ENCODE assay signal across 12 mouse cellular contexts in the genomic region with DNA sequence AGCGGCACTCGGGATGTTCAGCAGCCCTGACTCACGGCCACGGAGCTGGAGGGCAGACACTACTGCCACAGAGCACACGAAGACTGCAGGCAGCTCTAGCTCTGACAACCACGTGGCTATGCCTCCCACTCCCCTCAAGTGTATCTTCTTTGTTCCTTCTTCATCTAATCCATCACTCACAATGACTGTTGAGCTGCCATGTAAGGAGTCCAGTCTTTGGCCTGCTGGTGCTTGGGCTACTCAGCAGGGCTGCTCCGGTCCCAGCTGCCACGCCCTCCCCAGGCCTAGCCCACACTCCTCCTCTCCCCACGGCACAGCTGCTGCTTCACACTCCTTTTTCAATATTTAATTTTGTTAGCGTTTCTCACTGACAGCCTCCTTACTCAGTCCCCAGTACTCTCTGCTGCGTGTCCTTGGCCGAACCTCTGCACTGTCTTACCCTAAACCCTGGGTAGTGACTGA.
DNase-seq lines count a peak whose midpoint lies in the region; ATAC-seq and TF ChIP-seq lines count a peak whose summit lies in the region.
"Had no signal": no experiment of that assay in that cellular context is flagged by ENCODE, and none has a peak within 500 bp of the region (broad histone marks: within the 10 kb centered on the region; RNA-seq: fewer than 3 reads in every experiment).

No protein-coding gene starts in this region.

- no peak overlapping the region for H3K4me3 ChIP-seq in C2C12 (ENCODE audit: insufficient read depth, poor library complexity, severe bottlenecking)
- H3K4me3 ChIP-seq in embryonic fibroblast, embryonic 13.5 days (ENCODE audit: insufficient read depth, low read length): no peak overlapping the region
- H3K4me3 ChIP-seq in midbrain, embryonic 11.5 days (ENCODE audit: low read depth, low read length): no peak overlapping the region
- H3K4me3 ChIP-seq: heart, embryonic 10.5 days; megakaryocyte, embryonic 14.5 days had no signal

- H3K9me3 ChIP-seq in midbrain, embryonic 11.5 days (ENCODE audit: control insufficient read depth, low read length): no peaks in the 10 kb centered on the region
- H3K9me3 ChIP-seq: heart, embryonic 10.5 days; megakaryocyte, embryonic 14.5 days had no signal

- DNase-seq in gastrocnemius, adult 18-20 months (ENCODE audit: low spot score): peak; percentile 19
- no peak for DNase-seq in gastrocnemius, postnatal 36 days
- peak; percentile 91 for DNase-seq in midbrain, embryonic 11.5 days (ENCODE audit: low spot score, missing footprints)
- DNase-seq in cerebellum, postnatal 25 days: no peak
- no peak for DNase-seq in adrenal gland, postnatal 36 days
- no peak for DNase-seq in frontal cortex, adult 2 months (ENCODE audit: extremely low spot score in 1 of 2, low spot score in 1 of 2)
- DNase-seq: right cerebral cortex, adult 18-20 months had no signal

- peak overlapping the region; percentile 39; the same call in 1 of the 2 replicates for H3K9ac ChIP-seq in midbrain, embryonic 11.5 days (ENCODE audit: low read length)
- H3K9ac ChIP-seq: liver, embryonic 14.5 days had no signal

- intact Hi-C loops in gastrocnemius, postnatal 36 days (cut with DNase I): no loop called here

- TF ChIP-seq POLR2A in embryonic fibroblast, embryonic 13.5 days (IDR thresholded peaks at IDR 0.05; ENCODE audit: low read depth, low read length): no peak

- H3K27me3 ChIP-seq in C2C12 (ENCODE audit: control insufficient read depth, insufficient read depth, insufficient read length): no peaks in the 10 kb centered on the region
- H3K27me3 ChIP-seq in midbrain, embryonic 11.5 days (ENCODE audit: control insufficient read depth, insufficient read depth, low read length): no peaks in the 10 kb centered on the region
- H3K27me3 ChIP-seq: megakaryocyte, embryonic 14.5 days had no signal

- WGBS in midbrain, embryonic 11.5 days: 36% methylated on average over 12 of the region's 12 CpGs

- H3K79me3 ChIP-seq in C2C12 (ENCODE audit: low read depth): peaks cover 11% of the 10 kb centered on the region

- H3ac ChIP-seq in C2C12 (ENCODE audit: control insufficient read depth, insufficient read length, low read depth): peak overlapping the region; percentile 15

- ATAC-seq in midbrain, embryonic 11.5 days (ENCODE audit: low FRiP score): peak; percentile 75

- peaks cover 24% of the 10 kb centered on the region for H3K79me2 ChIP-seq in C2C12 (ENCODE audit: control insufficient read depth, insufficient read depth)

- no peaks in the 10 kb centered on the region for H3K36me3 ChIP-seq in C2C12 (ENCODE audit: control insufficient read depth, insufficient read depth)
- no peaks in the 10 kb centered on the region for H3K36me3 ChIP-seq in midbrain, embryonic 11.5 days (ENCODE audit: control insufficient read depth, insufficient read depth, low read length)
- H3K36me3 ChIP-seq: heart, embryonic 10.5 days had no signal

- no peak overlapping the region for H3K4me2 ChIP-seq in midbrain, embryonic 11.5 days

- peak overlapping the region; percentile 92 for H3K27ac ChIP-seq in embryonic fibroblast, embryonic 13.5 days (ENCODE audit: insufficient read depth, low read length)
- H3K27ac ChIP-seq in midbrain, embryonic 11.5 days (ENCODE audit: low read depth, low read length): 0 out of 2 replicates have a peak overlapping the region, but pooled peaks have one; percentile 40
- H3K27ac ChIP-seq: heart, embryonic 10.5 days; liver, embryonic 14.5 days had no signal

- H3K4me1 ChIP-seq in embryonic fibroblast, embryonic 13.5 days (ENCODE audit: control insufficient read depth, insufficient read depth, low read length): peaks cover 27% of the 10 kb centered on the region
- H3K4me1 ChIP-seq in midbrain, embryonic 11.5 days (ENCODE audit: control insufficient read depth, insufficient read depth, low read length): peaks cover 30% of the 10 kb centered on the region

- TF ChIP-seq CTCF in C2C12 (IDR thresholded peaks at IDR 0.05; ENCODE audit: control insufficient read depth, insufficient read depth, insufficient read length): no peak
- TF ChIP-seq CTCF in embryonic fibroblast, embryonic 13.5 days (IDR thresholded peaks at IDR 0.05; ENCODE audit: borderline replicate concordance, insufficient read depth, low read length): no peak

TF ChIP-seq in C2C12, 6 proteins besides CTCF, POLR2A, EP300 and RAD21:
- TF ChIP-seq MYOG (IDR thresholded peaks at IDR 0.05; ENCODE audit: control insufficient read depth, extremely low read depth, insufficient read length): no peak
- TF ChIP-seq USF1 (IDR thresholded peaks at IDR 0.05; ENCODE audit: low read depth): no peak
- TF ChIP-seq MYOD1 (IDR thresholded peaks at IDR 0.05; ENCODE audit: control insufficient read depth, insufficient read length, low read depth): no peak
- no peak for TF ChIP-seq FOSL1 (IDR thresholded peaks at IDR 0.05; ENCODE audit: insufficient read depth, low read length, poor library complexity, severe bottlenecking)
- TF ChIP-seq MAX (IDR thresholded peaks at IDR 0.05): no peak
- no peak for TF ChIP-seq CEBPB (IDR thresholded peaks at IDR 0.05; ENCODE audit: low read depth)

Comparison
In these comparisons a context has a peak if more than half of its experiments do, and no peak if none do; other contexts are left out.
1. DNase-seq: peak in gastrocnemius, adult 18-20 months (single experiment) and midbrain, embryonic 11.5 days (single experiment); none in gastrocnemius, postnatal 36 days (0 of 2), cerebellum, postnatal 25 days (0 of 2), adrenal gland, postnatal 36 days (0 of 2) and frontal cortex, adult 2 months (0 of 2).